Mouse (Mus musculus) kidney, adult 2 months (tissue): ENCODE results near the gene Cct6b.

Experiments used
- CTCF ChIP-seq: fragments of 200-500 bp; conservative IDR thresholded peaks from 2 replicates; pipeline ENCODE4 v1.5.1; 2011; ENCODE audit warnings: low read depth, mild to moderate bottlenecking, control low read depth, low read length, moderate library complexity, mixed read lengths; ENCODE audit not compliant: insufficient read depth, insufficient read length
- POLR2A ChIP-seq: fragments of 200-500 bp; IDR thresholded peaks from one replicate; pipeline ENCODE4 v1.6.1; 2011; ENCODE audit warnings: low read depth, low read length, control low read depth

DNA sequence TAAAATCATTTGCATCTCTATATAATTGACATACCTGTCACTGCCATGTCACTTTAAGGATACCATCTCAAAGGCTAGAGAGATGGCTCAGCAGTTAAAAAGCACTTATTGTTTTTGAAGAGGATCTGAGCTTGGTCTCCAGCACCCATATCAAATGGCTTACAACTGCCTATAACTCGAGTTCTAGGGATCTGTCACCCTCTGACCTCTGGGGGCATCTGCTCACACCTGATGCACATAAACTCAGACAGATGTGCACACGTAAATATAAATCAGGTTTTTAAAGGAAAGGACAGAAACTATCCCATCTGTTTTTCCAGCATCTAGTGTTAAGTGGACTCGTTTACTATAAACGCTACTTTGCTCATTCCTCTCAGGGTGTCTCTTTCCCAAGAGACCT is 860 bp downstream of the Cct6b start:
- TF ChIP-seq POLR2A: no peak
- TF ChIP-seq CTCF: no peak
